Mouse (Mus musculus): ENCODE measurements at regions not wholly inside any gene's neighbourhood (a gene's known extent, or its start where the extent isn't known, plus 50 kb on each side); places are given as distances from the start of the nearest gene placed in this dataset.

DNA sequence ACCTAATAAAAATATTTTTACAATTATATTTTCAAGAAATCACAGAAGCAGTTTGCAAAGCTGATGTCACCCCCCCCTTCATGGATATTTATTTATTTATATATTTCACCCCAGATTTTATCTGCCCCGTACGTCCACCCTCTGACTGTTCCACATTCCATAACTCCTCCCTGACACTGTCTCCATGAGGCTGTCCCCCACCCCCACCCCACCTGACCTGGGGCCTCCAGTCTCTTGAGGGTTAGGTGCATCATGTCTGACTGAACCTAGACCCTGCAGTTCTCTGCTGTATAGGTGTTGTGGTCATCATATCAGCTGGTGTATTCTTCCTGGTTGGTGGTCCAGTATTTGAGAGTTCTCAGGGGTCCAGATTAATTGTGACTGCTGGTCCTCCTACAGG is 1083.9 kb upstream of the Cadm2 start:
- no peak for DNase-seq (ENCODE audit: low spot score in 2 of 2)

DNA sequence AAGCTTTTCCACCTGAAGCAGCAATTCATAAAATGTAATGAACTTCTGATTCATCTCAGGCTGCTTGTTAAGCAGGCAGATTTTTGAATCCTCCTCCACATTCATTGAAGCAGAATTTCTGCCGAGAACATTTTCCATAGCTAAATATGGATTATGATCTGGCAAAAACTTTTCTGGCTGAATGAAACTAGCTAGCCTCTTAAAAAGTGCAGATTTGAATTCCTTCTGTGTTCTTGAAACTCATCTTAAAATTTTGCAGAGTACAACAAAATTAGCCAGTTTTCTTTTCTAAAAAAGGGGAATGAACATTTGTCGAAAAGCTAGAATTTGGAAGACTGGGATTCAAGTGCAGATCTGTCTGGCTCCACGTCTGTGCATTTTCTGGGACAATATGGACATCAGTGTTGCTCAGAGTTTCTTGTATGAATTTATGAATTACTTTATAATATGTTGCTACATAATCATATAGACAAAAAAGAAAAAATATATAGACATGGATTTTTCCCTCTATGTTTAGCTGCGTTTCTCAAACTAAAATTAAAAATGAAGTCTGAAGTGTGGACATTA is 1046.3 kb upstream of the Cadm2 start:
- DNase-seq (ENCODE audit: low spot score in 2 of 2) = peak in 1 of 2 experiments; percentile 5

DNA sequence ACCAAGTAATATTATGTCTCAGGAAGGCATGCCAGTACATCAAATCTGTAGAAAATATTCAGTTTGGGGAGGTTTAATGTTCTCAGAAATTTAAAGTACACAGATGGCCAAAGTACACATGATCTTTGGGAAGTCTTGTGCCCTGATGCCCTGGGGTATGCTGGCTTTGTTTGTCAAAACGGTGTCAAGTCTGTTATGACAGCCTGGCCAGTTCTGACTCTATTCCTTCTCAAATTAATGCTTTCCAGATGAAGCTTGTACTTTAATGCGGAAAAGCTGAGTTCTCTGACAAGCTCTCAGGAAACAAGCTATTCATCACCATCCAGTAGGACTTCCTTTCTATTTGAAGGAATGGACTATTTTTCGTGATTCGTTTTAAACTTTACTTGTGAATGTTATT is 1037.7 kb upstream of the Cadm2 start:
- DNase-seq (ENCODE audit: low spot score in 2 of 2) = no peak

DNA sequence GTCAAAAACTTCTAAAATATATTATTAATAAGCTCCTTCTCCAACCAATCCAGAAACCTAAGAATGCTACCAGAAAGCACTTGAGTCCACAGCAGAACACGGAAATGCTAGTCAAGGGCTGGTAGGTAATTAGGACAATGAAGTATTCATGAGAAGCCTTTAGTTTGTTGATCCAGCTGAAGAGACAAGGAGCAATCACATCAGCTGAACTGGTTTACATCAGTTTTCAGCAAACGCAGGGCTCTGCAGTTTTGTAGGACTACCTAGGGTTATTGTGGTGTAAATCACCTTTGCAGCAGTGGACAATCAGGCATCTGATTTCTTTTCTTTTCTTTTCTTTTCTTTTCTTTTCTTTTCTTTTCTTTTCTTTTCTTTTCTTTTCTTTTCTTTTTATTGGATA is 1007.3 kb upstream of the Cadm2 start:
- DNase-seq (ENCODE audit: low spot score in 2 of 2) = no peak

DNA sequence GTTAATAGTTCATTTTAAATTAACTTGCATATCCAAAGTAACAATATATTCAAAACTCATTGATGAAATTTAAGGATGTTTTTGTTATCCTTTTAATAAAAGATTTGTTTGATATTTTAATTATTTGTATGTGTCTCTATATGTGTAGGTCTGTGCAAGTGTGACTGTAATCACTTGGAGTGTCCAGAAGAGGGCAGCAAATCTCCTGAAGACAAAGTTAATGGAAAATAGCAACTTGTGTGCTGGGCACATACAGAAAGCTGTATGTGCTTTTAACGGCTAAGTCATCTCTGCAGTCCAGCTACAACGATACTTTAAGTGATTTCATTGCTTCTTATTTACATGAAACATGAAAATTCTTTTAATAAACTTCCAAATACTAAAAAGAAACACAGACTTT is 993.3 kb upstream of the Cadm2 start:
- no peak for DNase-seq (ENCODE audit: low spot score in 2 of 2)

Measured in right cerebral cortex, postnatal 36 days (tissue).